Mouse (Mus musculus): ENCODE measurements around the gene Slc46a1. TPM values are rescaled to one million over a fixed set of nuclear protein-coding genes. Genes with fewer than 3 reads are reported as not detected.

The Slc46a1 gene
- 11.6 and 12.1 TPM in 2 replicates for polyA plus RNA-seq (2012; rRNA removed)

DNA sequence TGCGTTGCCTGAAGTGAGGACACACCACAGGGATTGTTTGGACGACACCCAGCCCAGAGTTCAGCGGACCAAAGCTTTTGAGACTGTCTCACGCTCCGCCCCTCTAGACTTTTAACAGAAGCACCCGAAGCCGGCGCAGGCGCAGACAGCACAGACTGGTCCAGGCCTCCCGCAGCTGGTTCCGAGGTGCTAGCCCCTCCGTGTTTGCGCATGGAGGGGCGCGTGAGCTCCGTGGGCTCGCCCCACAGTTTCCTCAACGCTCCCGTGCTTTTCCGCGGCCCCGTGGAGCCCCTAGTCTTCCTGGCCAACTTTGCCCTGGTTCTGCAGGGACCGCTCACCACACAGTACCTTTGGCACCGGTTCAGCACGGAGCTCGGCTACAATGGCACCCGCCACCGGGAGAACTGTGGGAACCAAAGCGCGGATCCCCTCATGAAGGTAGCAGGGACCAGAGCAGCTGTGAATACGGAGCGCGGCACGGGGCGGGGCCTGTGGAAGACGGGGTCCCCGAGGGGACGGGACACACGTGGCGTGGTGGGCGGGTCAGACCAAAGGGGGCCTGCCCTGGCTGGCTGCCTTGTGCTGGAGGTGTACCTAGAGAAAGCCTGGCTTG, at the start of gene Slc46a1:
Slc46a1 (plus strand) TSS at position 130 of the 613 bp plus-strand sequence.

DNA sequence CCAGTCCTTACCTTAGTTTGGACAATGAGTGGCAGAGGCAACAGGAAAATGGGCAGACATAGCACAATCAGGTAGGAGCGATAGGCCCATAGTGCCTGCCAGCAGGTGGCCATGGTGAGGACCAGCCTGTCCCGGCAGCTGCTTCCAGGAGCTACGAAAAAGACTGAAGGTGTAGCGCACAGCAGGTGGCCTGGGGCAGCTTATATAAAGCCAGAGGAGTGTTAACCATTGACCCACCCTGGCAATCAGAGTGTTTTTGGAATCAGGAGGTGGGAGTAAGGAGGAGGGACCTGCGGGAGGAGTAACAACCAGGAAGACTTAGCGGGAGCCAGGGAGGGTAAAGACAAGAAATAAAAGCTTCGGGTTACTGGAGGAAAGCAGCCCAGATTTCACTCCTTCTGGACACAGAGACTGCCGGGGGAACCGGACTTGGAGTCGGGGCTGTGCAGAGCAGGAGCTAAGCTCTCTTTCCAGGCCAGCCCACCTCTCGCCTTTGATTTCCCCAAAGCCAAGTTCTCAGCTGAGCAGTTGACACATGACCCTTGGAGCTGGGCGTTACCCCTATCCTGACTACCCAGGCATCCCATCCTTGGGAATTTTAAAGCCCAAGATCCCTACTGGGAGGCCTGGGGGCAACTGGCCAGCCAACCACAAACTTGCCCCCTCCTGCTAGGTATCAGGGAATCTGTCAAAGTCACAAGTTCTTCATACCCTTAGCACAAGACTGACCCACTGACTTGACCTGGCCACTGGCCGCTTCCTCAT, 43.3 kb upstream of the Slc46a1 start, which contains the start of gene Slc13a2:
Slc13a2 (minus strand) TSS at position 163 of the 765 bp plus-strand sequence.

GRCm38 (mm10) chr11:78497544-78498522, 32.3 kb downstream of the Slc46a1 start, which contains the start of gene Sarm1:
Sarm1 (minus strand) TSS chr11:78497754.

DNA sequence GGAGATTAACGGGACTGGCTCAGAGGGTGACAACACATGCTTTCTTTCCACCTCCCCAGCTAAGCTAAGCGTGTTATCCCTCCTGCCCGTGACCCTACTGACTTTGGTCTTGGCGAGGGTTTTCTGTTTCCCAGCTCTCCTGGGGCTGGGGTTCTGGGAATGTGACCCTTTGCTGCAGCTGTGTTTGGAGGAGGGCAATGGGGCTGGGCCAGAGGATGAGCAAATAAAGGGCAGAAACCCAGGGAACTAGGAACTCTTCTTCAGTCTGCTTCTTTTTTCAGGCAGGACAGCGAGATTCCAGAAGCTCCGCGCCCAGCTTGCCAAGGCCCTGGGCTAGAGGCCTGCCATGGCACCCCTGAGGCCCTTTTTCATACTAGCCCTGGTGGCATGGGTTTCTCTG, 33.5 kb downstream of the Slc46a1 start, which contains the start of gene Vtn:
Vtn (plus strand) TSS at position 88 of the 400 bp plus-strand sequence.

GRCm38 (mm10) chr11:78502909-78503650, 37.6 kb downstream of the Slc46a1 start, which contains the start of gene Sebox:
Sebox (plus strand) TSS chr11:78503447.

DNA sequence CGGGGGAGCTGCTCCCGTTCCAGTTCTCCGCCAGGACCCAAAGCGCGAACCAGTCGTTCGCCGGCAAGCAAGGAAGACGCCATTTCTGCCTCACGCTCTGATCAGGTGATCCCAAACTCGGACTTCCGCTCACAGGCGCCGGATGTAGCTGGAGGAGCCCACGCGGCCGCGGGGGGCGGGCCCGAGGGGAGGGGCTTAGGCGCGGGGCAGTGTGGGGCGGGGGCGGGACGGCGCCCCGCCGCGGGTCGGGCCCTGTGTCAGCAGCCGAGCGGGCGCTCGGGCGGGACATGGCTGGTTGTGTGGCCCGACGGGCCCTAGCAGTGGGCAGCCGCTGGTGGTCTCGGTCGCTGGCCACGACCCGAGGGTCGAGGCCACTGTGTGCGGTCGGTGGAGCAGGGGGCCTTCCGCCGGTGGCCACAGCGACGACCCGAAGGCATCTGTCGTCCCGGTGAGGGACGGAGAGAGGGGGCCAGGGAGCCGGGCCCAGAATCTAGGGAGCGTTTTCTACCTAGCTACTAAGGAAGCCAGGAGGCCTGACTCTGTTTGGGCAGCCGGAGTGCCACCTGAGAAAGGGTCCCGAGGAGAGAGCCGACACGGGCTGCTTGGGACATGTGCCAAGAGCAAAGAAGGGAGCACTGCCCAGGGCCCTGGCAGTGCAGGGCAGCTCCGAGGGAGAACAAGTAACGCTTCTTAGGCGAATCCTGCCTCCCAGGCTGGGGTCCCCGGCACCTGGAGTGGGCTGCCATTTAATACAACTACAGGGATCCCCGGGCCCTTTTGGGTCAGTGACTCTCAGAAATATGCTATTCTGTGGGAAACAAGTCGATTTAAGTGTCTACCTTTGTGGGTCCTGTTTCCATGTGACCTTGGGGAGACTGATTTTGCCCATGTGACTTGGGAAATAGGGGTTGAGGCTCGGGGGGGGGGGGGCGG, 46.8 kb downstream of the Slc46a1 start, which contains the start of the genes Tmem199 and Poldip2:
Tmem199 (minus strand) TSS at position 148 of the 933 bp plus-strand sequence.
Poldip2 (plus strand) TSS at position 169 of the 933 bp plus-strand sequence.

Other genes starting within 250 kb of the Slc46a1 start
- 126 and 141 TPM in 2 replicates for gene Sdf2, start 220.0 kb upstream of the Slc46a1 start, polyA plus RNA-seq (2012; rRNA removed)
- 18.7 and 22.1 TPM in 2 replicates for gene Supt6, start 219.7 kb upstream of the Slc46a1 start, polyA plus RNA-seq (2012; rRNA removed)
- gene 2610507B11Rik, start 203.9 kb upstream of the Slc46a1 start, polyA plus RNA-seq (2012; rRNA removed), result 57.1 and 65.9 TPM in 2 replicates
- 0.26 and 0.44 TPM in 2 replicates for gene BC030499, start 174.9 kb upstream of the Slc46a1 start, polyA plus RNA-seq (2012; rRNA removed)
- gene Spag5, start 164.2 kb upstream of the Slc46a1 start, polyA plus RNA-seq (2012; rRNA removed), result 12.0 and 13.5 TPM in 2 replicates
- gene Aldoc, start 142.7 kb upstream of the Slc46a1 start, polyA plus RNA-seq (2012; rRNA removed), result 166 and 179 TPM in 2 replicates
- gene Pigs, start 137.3 kb upstream of the Slc46a1 start, polyA plus RNA-seq (2012; rRNA removed), result 56.9 and 57.1 TPM in 2 replicates
- 138 and 147 TPM in 2 replicates for gene Unc119, start 122.2 kb upstream of the Slc46a1 start, polyA plus RNA-seq (2012; rRNA removed)
- gene Foxn1, start 79.1 kb upstream of the Slc46a1 start, polyA plus RNA-seq (2012; rRNA removed), result not detected in 2 replicates
- not detected in 2 replicates for gene Slc13a2, start 43.5 kb upstream of the Slc46a1 start, polyA plus RNA-seq (2012; rRNA removed)
- gene Sarm1, start 32.1 kb downstream of the Slc46a1 start, polyA plus RNA-seq (2012; rRNA removed), result 39.2 and 43.0 TPM in 2 replicates
- 89.4 and 93.1 TPM in 2 replicates for gene Vtn, start 33.4 kb downstream of the Slc46a1 start, polyA plus RNA-seq (2012; rRNA removed)
- gene Sebox, start 37.8 kb downstream of the Slc46a1 start, polyA plus RNA-seq (2012; rRNA removed), result 0.28 and 0.30 TPM in 2 replicates
- gene Tmem199, start 46.5 kb downstream of the Slc46a1 start, polyA plus RNA-seq (2012; rRNA removed), result 64.8 and 65.4 TPM in 2 replicates
- gene Poldip2, start 46.5 kb downstream of the Slc46a1 start, polyA plus RNA-seq (2012; rRNA removed), result 110 and 111 TPM in 2 replicates
- 52.8 and 53.0 TPM in 2 replicates for gene Tnfaip1, start 70.6 kb downstream of the Slc46a1 start, polyA plus RNA-seq (2012; rRNA removed)
- 85.8 and 87.6 TPM in 2 replicates for gene Ift20, start 70.7 kb downstream of the Slc46a1 start, polyA plus RNA-seq (2012; rRNA removed)
- gene Tmem97, start 85.1 kb downstream of the Slc46a1 start, polyA plus RNA-seq (2012; rRNA removed), result 15.8 and 17.2 TPM in 2 replicates
- gene Nlk, start 231.7 kb downstream of the Slc46a1 start, polyA plus RNA-seq (2012; rRNA removed), result 37.1 and 39.2 TPM in 2 replicates